Mouse (Mus musculus): ENCODE results near the gene Arhgef18.
A peak's percentile ranks its signal among the peaks of the same experiment; 100 is the strongest.

Gene Arhgef18

DNA sequence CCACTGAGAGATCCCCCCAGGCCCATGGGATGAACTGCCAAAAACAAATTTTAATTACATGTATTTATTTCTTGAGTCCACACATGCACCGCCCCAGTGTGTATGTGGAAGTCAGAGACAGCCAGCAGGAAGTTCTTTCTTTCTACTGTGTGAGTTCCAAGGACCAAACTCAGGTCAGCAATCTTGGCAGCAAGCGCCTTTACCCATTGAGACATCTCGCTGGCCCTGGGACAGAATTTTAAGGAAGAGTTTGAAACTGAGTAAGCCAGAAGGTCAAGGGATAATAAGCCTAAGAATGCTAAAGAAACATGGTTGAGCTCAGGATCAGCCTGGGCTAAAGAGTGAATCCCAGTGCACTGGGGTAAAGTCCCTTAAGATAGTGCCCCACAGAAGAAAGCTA lies 4.8 kb downstream of the Arhgef18 start:
- no peak for DNase-seq

DNA sequence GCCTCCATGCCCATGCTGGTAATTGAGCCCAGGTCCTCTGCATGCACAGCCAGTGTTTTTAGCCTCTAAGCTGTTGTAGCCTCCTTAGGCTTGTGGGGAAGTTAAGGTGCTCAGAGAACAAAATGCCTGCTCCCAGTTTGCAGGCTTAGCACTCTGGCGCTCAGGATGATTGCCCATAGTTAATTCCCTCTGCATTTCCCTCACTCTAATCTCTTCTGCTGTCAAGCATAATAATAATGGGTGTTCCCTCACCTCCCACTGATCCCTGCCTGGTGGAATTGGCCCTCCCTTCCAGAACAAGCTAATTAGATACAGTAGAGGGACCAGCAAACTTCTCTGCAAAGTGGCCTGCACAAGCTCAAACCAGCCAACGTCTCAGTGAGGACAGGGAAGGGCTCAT lies 7.7 kb downstream of the Arhgef18 start:
- no peak for DNase-seq

DNA sequence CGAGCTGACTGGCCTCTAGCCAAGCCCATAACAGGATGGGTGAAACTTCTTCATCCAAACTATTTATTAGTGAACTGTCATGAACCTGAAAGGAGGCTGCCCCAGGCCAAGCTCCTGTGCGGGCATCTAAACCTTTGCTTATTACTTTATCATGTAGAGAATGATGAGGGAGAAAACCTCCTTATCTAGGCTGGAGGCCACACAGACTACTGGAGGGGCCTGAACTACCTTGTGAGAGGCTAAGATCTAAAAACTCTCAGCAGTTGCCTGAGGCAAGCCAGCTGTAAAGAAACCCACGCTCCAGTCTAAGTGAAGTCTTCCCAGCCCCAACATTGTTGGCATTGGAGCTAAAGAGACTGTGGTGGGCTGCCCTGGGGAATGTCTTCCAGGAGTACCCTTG lies 14.6 kb downstream of the Arhgef18 start:
- no peak for DNase-seq

DNA sequence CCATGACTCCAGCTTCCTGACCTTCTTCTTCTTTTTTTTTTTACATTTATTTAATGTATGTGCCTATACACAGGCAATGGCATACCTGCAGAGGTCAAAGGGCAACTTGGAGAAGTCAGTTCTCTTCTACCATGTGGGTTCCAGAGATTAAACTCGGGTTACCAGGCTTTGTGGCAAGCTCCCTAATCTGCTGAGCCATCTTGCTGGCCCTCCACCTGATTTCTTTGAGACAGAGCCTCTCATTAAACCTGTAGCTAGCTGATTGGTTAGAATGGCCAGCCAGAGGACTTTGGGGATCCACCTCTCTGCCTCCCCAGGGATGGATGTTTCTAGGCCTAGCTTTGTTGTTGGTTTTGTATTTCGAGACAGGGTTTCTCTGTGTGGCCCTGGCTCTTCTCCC lies 18.3 kb downstream of the Arhgef18 start:
- no peak for DNase-seq

DNA sequence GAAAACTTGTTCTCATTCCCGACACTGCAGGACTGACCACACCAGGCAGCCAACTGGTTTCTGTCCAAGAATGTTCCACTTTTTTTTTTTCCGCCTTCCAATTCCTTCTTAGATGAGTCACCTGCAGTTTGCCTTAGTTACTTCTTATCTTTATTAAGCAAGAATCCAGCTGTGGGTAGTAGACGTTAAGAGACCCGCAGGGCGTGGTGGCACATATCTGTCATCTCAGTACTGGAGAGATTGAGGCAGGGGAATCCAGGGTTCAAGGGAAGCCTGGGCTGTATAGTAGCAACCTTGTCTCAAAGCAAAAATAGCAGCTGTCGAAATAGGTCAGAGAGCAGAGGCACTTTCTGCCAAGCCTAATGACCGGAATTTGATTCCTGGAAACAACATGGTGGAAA lies 19.1 kb downstream of the Arhgef18 start:
- DNase-seq: no peak

DNA sequence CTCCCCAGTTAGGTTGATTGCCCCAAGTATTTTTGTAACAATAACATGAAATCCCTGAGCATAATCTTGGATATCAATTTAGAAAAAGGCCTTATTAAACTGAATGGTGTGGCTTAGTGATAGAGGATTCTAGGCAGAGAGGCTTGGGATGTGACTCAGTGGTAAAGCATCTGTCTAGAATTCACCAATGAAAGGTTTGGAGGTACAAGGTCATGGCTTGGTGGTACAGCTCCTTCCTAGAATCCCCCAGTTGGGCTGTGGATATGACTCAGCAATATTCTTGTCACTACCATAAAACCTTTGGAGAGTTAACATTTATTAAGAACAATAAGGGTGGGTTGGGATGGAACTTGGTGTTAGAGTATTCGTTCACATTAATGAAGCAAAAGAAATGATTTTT lies 20.0 kb downstream of the Arhgef18 start:
- DNase-seq: no peak

DNA sequence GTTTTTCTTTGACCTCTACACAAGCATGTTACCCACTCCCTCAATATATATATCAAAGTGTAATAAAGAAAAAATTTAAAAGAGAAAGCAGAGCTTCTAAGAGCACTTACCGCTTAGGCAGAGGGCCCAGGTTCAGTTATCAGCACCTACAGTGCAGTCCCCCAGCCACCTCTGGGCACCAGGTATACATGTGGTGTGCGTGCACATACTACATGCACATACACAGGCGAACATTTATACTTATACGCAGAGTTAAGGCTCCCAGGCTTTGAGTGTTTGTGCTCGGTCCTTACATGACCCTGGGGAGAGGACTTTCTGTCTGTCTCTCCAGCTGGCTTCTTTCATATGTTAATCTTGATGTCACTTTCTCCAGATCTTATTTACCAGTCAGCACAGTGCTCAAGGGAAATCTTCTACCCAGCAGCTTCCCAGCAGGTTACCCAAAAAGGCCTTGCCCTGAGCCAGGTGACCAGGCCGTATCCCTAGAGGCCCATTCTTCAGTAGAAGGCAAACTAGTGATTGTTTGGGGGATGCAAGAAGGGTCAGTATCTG lies 21.9 kb downstream of the Arhgef18 start:
- no peak for DNase-seq

DNA sequence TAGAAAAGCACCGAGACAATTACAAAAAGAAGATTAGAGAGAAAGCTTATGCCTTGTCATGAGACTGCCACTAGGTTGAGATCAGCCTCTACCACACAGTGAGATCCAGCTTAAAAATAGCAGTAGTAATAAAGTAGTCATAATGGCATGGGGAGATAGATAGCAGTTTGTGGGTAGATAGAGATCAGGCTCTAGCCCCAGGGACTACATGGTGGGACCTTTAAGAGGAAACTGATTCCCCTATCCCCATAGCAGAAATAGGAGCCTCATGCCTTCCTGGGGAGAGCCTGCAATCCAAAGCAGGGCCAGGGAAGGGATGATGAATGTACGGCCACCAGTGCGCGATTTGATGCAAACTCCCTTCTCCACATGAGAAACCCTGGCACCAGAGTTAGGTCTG lies 22.5 kb downstream of the Arhgef18 start:
- no peak for DNase-seq

DNA sequence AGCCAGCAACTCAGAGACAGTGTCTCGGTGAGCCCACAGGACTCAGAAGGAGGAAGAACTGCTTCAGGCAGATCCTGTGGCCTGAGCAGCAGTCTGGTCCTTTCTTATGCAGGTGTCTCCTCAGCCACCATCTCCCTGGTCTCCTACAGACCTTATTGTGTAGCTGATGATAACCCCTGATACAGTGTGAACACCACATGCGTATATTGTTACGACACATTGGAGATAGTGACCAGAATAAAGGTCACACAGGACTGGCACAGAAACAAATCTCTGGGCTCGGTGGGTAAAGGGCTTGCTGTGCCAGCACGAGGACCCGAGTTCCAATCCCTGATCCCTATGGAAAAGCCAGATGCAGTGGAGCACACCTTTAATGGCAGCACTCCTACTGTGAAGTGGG lies 22.9 kb downstream of the Arhgef18 start:
- no peak for DNase-seq

DNA sequence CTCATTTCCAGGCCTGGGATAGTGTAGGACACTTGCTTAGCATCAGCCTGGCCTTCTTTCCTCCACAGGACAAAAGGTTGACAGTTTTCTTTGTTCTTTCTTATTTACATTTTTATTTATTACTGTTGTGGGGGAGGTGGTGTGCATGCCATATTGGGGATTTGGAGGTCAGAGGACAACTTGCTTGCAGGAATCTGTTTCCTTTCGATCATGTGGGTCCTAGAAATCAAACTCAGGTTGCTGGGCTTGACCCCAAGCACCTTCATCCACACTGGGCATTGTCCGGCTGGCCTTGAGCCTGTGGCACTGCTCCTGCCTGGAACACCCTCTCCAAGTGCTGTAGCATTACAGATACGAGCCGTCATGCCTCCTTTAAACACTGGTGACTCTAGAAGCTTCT lies 24.0 kb downstream of the Arhgef18 start:
- DNase-seq: no peak

DNA sequence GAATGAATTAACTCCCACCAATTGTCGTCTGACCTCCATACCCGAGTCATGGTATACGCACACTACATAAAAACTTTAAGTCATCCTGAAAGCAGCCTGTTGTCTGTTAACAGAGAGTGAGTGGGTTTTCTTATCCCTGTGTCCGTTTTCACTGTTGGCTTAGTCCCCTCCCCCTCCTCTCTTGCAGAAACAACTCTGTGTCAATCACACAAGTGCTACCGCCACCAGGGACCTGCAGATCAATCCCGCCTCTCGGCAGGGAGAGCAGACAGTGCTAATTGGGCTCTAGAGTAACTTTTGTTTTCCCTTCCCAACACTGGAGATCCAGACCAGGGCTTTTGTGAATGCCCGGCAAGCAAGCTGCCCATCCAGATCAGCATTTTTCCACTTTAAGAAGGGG lies 24.6 kb downstream of the Arhgef18 start:
- no peak for DNase-seq

DNA sequence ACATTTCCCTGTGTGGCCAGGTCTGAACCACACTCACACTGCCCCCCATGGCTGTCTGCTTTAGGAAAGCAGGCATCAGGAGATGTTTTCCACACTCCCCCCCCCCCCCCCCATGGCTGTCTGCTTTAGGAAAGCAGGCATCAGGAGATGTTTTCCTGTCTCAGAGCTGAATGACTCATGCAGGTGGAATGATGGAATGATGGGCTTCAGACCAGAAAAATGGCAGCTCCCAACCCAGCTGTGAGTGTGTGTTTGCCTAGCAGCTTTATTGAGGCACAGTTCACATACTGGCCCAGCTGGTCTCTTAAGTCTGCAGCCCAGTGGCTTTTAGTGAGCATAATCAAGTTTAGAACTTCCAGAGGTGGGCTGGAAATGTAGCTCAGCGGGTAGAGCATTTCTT lies 25.3 kb downstream of the Arhgef18 start:
- no peak for DNase-seq

DNA sequence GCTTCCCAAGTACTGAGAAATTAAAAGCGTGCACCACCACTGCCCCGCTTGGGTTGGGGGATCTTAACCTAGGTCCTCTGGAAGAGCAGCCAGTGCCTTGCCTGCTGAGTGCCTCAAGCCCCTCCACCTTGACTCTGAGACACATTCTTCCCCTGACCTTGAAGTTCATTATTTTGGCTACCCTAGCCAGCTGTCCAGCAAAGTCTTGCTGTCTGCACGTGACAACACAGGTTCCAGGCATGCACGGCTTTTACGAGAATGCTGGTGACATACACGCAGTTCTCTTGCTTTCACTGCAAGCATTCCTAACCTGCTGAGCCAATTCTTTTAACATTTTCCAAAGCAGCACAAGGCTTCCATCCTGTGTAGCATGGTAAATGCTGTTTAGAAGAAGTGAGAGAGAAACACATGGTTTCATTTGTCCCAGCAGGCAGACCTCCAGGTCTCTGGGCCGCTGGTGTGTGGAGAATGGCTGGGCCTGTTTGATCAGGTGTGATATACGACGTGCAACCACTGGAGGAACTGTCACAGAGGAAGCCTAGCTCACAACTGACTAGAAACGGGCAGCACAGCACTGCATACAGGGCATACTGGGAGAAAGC lies 27.4 kb downstream of the Arhgef18 start:
- no peak for DNase-seq

DNA sequence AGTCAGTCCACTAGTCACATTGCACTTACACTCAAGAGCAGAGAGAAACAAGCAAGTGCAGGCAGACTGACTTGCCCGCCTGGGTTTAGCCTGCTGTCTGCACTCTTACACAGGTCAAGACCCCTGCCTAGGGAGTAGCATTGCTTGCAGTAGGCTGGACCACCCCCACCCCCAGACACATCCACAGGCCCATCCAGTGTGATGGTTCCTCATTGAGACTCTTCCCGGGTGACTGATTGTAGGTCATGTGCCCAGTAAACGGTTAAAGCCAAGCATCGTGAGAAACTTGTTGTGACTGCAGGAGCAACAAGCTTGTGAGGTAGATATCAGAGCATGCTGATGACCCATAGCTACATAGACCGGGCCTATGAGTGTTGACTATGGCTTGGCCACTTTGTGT lies 28.7 kb downstream of the Arhgef18 start:
- no peak for DNase-seq

DNA sequence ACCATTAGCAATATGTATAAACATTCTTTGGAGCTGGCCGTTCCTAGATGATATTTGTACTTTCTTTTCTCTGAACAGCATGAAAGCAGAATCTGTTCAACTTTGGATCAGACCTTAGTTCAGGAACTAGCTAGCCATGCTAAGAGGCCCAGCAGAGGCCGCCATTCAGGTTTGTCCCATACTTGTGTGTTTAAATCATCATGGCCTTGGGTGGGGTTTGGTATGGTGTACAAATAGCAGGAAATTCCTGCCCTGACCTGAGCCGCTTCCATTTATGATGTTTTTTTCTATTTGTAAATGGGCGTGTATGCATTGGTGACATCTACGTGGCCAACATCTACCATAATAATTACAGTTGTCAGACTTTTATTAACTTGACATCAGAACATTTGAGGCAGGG lies 32.4 kb downstream of the Arhgef18 start:
- no peak for DNase-seq

DNA sequence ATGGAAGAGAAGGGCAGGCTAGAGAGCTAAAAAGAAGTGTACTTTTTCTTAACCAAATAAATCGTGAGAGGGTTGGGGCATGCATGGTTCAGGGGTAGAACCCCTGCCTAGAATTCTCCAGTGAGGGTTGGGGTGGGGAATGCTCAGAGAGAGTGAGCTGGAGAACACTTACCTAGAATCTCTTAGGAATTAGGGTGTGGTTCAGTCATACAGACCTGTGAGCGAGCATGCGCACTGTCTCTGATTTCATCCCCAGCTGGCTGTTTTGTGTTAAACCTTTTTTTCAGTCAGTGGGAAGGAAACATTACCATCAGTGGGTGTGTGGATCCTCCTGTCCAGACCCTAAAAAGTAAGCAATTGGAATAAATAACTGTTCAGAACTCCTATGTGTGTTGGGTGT lies 33.4 kb downstream of the Arhgef18 start:
- no peak for DNase-seq

DNA sequence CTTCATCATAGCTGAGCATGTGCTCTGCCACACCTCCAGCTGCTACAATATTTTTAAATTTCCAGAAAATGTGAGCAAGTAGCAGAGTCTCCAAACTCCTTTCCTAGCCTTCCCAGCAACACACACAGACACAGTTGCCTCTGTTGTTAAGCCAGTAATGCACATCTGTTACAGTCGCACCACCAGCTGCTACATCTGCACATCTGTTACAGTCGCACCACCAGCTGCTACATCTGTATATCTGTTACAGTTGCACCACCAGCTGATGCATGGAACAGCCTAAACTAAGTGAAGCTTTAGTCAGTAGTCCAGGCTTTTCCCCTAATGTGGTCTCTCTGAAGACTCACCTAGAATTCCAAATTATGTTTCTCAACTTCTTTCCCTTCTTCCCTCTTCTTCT lies 35.6 kb downstream of the Arhgef18 start:
- no peak for DNase-seq

DNA sequence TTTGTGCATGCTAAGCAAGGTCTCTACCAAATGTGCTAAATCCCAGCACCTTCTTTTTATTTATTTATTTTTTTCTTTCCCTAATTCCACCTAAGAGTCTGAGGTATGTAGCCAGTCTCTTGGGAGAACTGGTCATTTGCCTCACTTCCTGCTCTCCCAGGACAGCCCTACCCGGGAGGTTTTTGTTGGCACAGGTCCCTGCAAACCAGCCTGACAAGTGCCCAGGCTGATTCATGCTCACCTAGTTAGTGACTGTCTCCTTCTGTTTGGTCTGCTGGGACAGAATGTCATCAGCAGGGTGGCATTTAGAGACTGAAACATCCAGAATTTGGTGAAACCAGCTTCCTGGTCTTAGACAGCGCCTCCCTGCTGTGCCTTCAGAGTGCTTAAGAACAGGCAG lies 37.2 kb downstream of the Arhgef18 start:
- peak; percentile 66 for DNase-seq

DNA sequence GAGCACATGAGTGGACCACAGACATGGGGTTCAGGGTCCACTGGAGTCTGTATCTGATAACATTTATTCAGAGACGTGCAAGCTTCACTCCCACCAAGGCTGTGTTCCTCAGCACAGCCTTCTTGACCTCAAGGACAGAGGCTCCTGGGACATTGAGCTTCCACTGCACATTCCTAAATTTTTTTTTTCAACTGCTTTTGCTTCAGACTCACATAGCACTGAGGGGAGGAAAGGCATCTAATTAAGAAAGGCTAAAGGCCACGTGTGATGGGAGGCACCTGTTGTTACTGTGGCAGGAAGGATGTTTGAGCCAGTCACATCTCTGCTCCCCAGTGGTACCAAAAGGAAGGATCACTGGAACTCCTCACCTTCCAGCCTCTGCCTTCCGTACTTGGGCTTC lies 38.3 kb downstream of the Arhgef18 start:
- DNase-seq: no peak

DNA sequence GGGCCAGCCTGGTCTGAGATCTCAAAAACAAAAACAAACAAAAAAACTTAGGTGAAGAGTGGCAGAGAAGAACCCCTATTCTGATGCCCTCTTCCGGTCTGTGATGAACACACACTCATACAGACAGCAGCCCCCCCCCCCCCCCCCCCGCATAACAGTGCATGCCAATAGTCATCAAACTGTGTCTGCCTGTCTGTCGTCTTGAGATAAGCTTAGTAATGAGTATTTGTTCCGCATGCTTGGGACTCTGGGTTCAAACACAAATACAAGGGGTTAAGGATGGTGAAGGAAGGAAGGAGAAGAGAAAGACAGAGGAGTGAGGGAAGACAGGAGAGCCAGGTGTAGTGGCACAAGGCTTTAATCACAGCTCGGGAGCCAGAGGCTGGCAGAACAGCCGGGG lies 43.7 kb downstream of the Arhgef18 start:
- no peak for DNase-seq

DNA sequence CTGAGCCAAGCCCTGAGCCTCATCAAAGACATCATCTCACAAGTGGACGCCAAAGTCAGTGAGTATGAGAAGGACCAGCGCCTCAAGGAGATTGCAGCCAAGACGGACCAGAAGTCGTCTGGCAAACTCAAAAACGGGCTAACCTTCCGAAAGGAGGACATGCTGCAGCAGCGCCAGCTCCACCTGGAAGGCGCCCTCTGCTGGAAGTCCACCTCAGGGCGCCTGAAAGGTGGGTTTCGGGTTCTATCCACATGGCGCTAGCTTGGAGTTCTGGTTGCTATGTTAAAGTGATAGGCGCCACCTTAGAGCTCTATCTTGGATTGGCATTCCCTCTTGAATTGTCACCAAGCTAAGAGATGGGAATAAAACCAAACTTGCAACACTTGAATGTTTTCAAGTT lies 46.7 kb downstream of the Arhgef18 start:
- no peak for DNase-seq

DNA sequence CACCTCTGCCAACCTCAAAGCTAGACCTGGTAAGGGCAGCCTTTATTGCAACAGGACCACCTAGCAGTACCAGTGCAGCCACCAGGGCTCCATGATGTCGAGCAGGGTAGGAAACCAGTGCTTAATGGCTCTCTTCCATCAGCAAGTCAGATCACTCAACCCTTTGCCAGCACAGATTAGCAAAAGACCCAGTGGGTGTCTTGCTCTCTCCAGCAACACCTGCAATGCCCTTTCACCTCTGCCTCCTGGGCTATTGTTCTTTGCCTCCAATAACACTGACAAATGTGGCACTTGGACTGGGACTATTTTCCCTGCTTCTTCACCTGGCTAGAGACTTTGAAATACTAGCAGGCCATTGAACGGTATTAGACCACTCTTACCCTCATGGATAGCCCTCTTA lies 56.4 kb downstream of the Arhgef18 start:
- DNase-seq: no peak

DNA sequence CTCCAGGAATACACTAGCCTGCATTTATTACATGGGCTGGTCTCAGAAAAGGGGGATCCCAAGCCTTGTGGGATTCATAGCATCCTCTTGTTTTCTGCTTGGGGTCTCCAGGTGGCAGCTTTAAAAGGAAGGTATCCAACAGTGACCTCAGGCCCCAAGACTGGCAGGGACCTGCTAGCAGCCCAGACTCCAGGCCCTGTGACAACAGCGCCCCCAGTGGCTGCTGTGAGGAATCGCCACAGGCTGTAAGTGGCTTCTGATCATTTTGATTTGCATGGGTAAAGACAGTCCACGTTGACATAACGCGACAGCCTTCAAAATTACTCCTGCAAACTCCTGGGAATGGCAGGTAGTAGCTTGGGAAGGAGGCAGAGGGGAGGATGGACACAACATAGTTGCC lies 57.9 kb downstream of the Arhgef18 start:
- peak; percentile 60 for DNase-seq

DNA sequence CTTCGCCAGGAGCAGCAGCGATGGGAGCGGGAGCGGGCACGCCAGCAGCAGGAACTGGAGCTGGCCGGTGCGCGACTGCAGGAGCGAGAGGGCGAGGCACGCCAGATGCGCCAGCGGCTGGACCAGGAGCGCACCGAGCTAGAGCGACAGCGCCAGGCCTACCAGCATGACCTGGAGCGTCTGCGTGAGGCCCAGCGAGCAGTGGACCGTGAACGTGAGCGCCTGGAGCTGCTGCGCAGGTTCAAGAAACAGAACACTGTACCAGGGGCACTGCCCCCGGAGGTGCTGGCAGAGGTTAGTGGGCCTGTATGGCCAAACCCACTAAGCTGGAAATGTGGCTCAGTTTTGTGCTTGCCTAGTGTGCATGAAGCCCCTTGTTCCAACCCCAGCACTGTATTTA lies 59.2 kb downstream of the Arhgef18 start:
- DNase-seq: no peak

DNA sequence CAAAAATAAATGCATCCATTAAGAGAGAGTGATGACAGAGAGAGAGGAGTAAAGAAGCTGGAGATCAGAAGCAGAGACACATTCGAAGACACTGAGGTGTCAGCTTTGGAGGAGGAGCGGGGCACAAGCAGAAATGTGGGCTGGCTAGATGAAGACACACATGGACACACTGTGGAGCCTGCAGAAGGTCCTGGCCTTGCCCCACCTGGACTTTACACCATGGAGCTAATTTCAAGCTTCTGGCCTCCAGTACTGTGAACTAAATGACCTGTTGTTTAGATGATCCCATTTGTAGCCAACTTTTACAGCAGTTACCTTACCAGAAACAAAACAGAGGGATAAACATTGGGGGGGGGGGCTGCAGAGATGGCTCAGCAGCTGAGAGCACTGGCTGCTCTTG lies 70.4 kb downstream of the Arhgef18 start:
- DNase-seq: no peak

DNA sequence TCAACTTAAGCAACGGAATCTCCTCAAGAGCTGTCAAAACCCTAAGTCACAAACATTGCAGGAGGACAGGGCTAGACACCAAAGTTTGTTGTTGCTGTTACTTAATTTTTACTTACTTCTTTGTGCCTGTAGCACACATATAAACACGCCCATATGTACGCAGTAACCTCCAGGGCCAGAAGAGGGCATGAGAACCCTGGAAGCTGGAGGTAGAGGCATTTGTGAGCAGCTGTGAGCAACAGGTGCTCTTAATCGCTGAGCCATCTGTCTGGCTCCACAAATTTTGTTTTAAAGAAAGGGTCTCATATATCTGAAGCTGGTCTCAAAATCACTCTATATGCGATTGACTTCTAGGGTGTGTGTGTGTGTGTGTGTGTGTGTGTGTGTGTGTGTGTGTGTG lies 71.5 kb downstream of the Arhgef18 start:
- no peak for DNase-seq
